Mouse (Mus musculus): ENCODE results near the gene Hoxc9. TPM values are rescaled to one million over a fixed set of nuclear protein-coding genes. Genes with fewer than 3 reads are reported as not detected.

Hoxc9 gene
- polyA plus RNA-seq (2012; rRNA removed), result not detected in 2 replicates

- DNase-seq (ENCODE audit: extremely low spot score in 1 of 2, low spot score in 1 of 2), result no peak
These were observed at the start of gene Hoxc9 for GRCm38 (mm10) chr15:102976171-102976570. Hoxc9 (plus strand) TSS chr15:102976439.

GRCm38 (mm10) chr15:102927032-102927645 lies 49.1 kb upstream of the Hoxc9 start:
- no peak for DNase-seq (ENCODE audit: extremely low spot score in 1 of 2, low spot score in 1 of 2)

- DNase-seq (ENCODE audit: extremely low spot score in 1 of 2, low spot score in 1 of 2), result no peak
These were observed 44.4 kb upstream of the Hoxc9 start for GRCm38 (mm10) chr15:102931706-102932358.

GRCm38 (mm10) chr15:102934438-102934837 lies 41.8 kb upstream of the Hoxc9 start:
- DNase-seq (ENCODE audit: extremely low spot score in 1 of 2, low spot score in 1 of 2), result no peak

- DNase-seq (ENCODE audit: extremely low spot score in 1 of 2, low spot score in 1 of 2), result no peak
These were observed 41.3 kb upstream of the Hoxc9 start for GRCm38 (mm10) chr15:102934897-102935296.

- DNase-seq (ENCODE audit: extremely low spot score in 1 of 2, low spot score in 1 of 2), result no peak
These were observed 39.8 kb upstream of the Hoxc9 start, which contains the start of gene Hoxc12 for GRCm38 (mm10) chr15:102936279-102936972. Hoxc12 (plus strand) TSS chr15:102936757.

GRCm38 (mm10) chr15:102937036-102937666 lies 39.1 kb upstream of the Hoxc9 start:
- no peak for DNase-seq (ENCODE audit: extremely low spot score in 1 of 2, low spot score in 1 of 2)

- no peak for DNase-seq (ENCODE audit: extremely low spot score in 1 of 2, low spot score in 1 of 2)
These were observed 36.7 kb upstream of the Hoxc9 start for GRCm38 (mm10) chr15:102939256-102940155.

GRCm38 (mm10) chr15:102942739-102943467 lies 33.3 kb upstream of the Hoxc9 start:
- no peak for DNase-seq (ENCODE audit: extremely low spot score in 1 of 2, low spot score in 1 of 2)

- DNase-seq (ENCODE audit: extremely low spot score in 1 of 2, low spot score in 1 of 2), result no peak
These were observed 32.8 kb upstream of the Hoxc9 start for GRCm38 (mm10) chr15:102943468-102943813.

- DNase-seq (ENCODE audit: extremely low spot score in 1 of 2, low spot score in 1 of 2), result no peak
These were observed 30.8 kb upstream of the Hoxc9 start for GRCm38 (mm10) chr15:102945185-102946077.

- DNase-seq (ENCODE audit: extremely low spot score in 1 of 2, low spot score in 1 of 2), result no peak
These were observed 29.0 kb upstream of the Hoxc9 start for GRCm38 (mm10) chr15:102947276-102947675.

GRCm38 (mm10) chr15:102948842-102949241 lies 27.4 kb upstream of the Hoxc9 start:
- DNase-seq (ENCODE audit: extremely low spot score in 1 of 2, low spot score in 1 of 2), result no peak

GRCm38 (mm10) chr15:102949696-102950095 lies 26.5 kb upstream of the Hoxc9 start:
- no peak for DNase-seq (ENCODE audit: extremely low spot score in 1 of 2, low spot score in 1 of 2)

GRCm38 (mm10) chr15:102950877-102951276 lies 25.4 kb upstream of the Hoxc9 start:
- no peak for DNase-seq (ENCODE audit: extremely low spot score in 1 of 2, low spot score in 1 of 2)

GRCm38 (mm10) chr15:102953561-102953960 lies 22.7 kb upstream of the Hoxc9 start:
- no peak for DNase-seq (ENCODE audit: extremely low spot score in 1 of 2, low spot score in 1 of 2)

- DNase-seq (ENCODE audit: extremely low spot score in 1 of 2, low spot score in 1 of 2), result no peak
These were observed 21.8 kb upstream of the Hoxc9 start, which contains the start of gene Hoxc11 for GRCm38 (mm10) chr15:102954192-102955006. Hoxc11 (plus strand) TSS chr15:102954427.

- DNase-seq (ENCODE audit: extremely low spot score in 1 of 2, low spot score in 1 of 2), result no peak
These were observed 21.2 kb upstream of the Hoxc9 start for GRCm38 (mm10) chr15:102955007-102955382.

Measured in frontal cortex, adult 2 months (tissue).